Comparison of ENCODE assay signal across 11 mouse cellular contexts in the genomic region with DNA sequence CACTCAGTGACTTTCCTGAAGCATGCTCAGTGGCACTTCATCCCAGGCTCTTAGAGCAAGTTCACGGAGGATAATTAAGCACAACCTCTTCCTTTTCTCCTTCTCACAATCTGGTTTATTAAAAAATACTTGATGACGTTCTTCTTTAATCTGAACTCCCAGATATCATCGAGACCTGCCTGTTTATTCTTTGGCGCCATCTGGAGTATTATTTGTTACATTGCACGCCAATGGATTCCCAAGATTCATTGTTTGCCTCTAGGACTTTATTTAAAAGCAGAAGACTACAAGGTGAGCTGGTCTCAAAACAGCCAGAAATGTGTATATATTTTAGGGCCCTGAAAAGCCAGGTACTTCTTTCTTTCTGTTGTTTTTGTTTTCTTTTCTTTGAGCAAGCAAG.
DNase-seq lines count a peak whose midpoint lies in the region; ATAC-seq and TF ChIP-seq lines count a peak whose summit lies in the region.
"Had no signal": no experiment of that assay in that cellular context is flagged by ENCODE, and none has a peak within 500 bp of the region (broad histone marks: within the 10 kb centered on the region; RNA-seq: fewer than 3 reads in every experiment).

No protein-coding gene starts in this region.

- no peak overlapping the region for H3K4me3 ChIP-seq in left cerebral cortex, adult 2 months
- H3K4me3 ChIP-seq: midbrain, embryonic 15.5 days had no signal

- peak; percentile 50 for ATAC-seq in megakaryocyte-erythroid progenitor cell, adult 5-6 weeks (replicated peaks; ENCODE audit: low FRiP score, low TSS enrichment, poor library complexity, severe bottlenecking)
- ATAC-seq: midbrain, embryonic 15.5 days had no signal

- peak; percentile 64 for TF ChIP-seq CTCF in left cerebral cortex, adult 2 months (IDR thresholded peaks at IDR 0.05)

- H3K27ac ChIP-seq in left cerebral cortex, adult 2 months = no peak overlapping the region
- H3K27ac ChIP-seq: midbrain, embryonic 15.5 days had no signal

- intact Hi-C loops in left cerebral cortex, adult 2 months (cut with DNase I) = no loop called here
- intact Hi-C loops in left cerebral cortex, postnatal 36 days (cut with DNase I) = no loop called here

- peak; percentile 20 for DNase-seq in embryo, embryonic 10 days (ENCODE audit: low spot score)
- no peak for DNase-seq in embryo, embryonic 9.5 days (ENCODE audit: extremely low spot score)
- no peak for DNase-seq in left cerebral cortex, adult 2 months (ENCODE audit: extremely low spot score in 1 of 2, low spot score in 2 of 2)
- no peak for DNase-seq in left cerebral cortex, postnatal 36 days (ENCODE audit: low spot score in 2 of 2)
- DNase-seq in NIH3T3 (ENCODE audit: low read depth) = peak; percentile 67
- DNase-seq in urinary bladder, adult 2 months (ENCODE audit: low spot score) = no peak
- DNase-seq in ovary, postnatal 14 days (ENCODE audit: low spot score) = no peak
- DNase-seq: heart, postnatal 36 days; spleen, adult 18-20 months had no signal

Comparison
In these comparisons a context has a peak if more than half of its experiments do, and no peak if none do; other contexts are left out.
1. DNase-seq: peak in embryo, embryonic 10 days (single experiment) and NIH3T3 (single experiment); none in embryo, embryonic 9.5 days (single experiment), left cerebral cortex, adult 2 months (0 of 2), left cerebral cortex, postnatal 36 days (0 of 2), urinary bladder, adult 2 months (single experiment) and ovary, postnatal 14 days (single experiment).